Mouse (Mus musculus): ENCODE results near the gene Ssbp4.

- TF ChIP-seq NANOG (IDR thresholded peaks at IDR 0.05; ENCODE audit: borderline replicate concordance, low read length) (no peak), CTCF (conservative IDR thresholded peaks at IDR 0.05; ENCODE audit: low read length) (no peak)
Observed at GRCm38 (mm10) chr8:70595811-70596210, 12.9 kb downstream of the Ssbp4 start.

All from E14TG2a.4 (cell line).